Mouse (Mus musculus): ENCODE data around the gene Dusp8. TPM values are rescaled to one million over a fixed set of nuclear protein-coding genes. Genes with fewer than 3 reads are reported as not detected.

Dusp8 gene
- polyA plus RNA-seq, 1 experiment: 10.9 TPM

DNA sequence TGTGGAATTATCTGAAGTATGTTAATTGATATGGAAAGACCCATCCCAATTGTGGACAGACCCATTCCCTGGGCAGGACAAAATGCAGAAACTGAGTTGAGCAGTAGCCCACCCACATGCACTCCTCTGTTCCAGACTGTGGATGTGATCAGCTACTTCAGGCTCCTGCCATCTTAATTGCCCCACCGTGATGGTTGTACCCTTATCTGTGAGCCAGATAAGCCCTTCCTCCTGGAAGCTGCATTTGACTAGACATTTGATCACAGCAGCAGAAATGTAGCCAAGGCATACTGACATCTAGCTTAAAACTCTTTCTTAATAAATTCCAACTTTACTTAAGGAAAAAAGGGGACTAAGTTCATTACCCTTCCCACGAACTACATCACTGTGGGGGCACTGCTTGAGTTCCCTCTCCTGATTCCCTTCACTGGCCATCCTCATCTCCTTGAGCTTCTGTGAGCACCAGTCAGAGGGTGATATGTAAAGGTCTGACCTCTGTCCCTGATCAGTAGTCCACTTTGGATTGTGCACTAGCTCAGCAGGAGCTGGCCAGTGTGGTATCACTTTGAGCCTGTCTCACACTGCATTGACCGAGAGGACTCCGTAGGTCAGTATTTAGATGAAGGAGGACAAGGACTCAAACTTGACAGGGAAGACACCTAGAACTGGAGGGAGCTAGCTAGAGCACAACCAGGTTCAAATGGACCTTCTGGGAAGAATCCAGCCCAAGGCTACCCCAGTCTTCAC, 9.3 kb downstream of the Dusp8 start:
- no peak for DNase-seq (ENCODE audit: low read depth)

DNA sequence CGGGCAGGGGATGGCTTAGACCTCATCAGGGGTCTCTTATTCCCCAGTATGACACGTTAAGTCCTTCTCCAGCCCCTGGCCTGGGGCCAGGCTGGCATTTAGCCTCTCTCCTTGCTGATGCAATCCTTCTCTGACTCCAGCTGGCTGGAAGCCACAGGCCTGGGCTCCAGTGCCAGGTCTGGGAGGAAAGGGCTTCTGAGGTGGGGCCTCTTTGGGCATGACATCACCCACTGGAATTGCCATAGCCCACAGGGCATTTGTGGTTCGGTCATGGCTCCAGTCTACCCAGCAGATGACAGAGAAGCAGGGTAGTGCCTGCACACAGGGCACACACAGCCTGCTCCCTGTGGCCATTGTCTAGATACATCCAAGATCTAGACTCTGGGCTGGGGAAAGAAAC, 10.8 kb downstream of the Dusp8 start:
- DNase-seq (ENCODE audit: low read depth): no peak

DNA sequence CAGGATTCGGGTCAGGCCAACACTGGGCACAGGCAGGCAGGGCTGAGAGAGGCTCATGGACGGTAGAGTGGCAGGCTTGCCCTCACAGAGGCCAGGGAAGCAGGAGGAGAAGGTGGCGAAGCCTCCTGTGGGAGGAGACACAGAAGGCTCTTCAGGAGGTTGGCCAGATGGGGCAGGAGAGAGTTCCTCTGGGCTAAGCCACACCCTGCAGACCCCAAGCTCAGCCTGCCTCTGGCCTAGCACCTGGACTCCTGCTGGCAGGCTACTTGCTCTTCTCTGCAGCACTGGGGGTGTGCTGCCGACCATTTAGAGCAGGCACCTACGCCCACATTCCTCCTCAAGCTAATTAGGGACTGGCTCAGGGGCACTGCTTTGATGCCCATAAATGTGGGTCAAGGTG, 11.2 kb downstream of the Dusp8 start:
- DNase-seq (ENCODE audit: low read depth): no peak

DNA sequence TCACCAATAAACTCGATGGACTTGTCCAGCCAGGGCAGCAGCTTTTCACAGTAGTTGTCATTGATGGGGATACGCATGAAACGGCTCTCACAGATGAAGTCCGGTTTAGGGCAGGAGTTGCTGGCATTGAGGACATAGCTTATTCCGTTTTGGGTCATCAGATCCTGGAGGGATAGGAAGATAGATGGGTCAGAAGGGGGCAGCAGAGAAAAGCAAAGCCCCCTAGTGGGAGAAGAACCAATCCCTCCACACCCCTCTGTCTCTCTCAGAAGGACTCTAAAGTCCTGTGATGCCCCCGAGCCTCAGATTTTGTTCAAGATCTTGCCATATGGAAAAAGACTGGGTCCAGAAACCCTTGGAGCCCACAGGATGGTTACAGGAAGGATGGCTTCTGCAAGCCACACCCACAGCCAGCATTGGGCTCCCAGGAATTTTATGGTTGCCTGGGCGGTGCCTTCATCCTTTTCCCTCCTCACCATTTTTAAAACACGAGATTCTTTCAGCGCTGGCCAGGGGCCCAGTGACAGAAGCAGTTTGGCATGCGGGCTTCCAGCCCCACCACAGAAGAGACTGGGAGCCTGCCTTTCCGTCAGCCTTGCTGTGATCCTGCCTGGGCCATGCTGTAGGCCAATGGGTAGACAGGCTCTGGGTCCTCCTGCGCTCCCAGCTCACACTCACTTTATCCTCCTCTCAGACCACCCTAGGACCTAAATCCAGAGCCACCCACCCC, 11.9 kb downstream of the Dusp8 start:
- no peak for DNase-seq (ENCODE audit: low read depth)

DNA sequence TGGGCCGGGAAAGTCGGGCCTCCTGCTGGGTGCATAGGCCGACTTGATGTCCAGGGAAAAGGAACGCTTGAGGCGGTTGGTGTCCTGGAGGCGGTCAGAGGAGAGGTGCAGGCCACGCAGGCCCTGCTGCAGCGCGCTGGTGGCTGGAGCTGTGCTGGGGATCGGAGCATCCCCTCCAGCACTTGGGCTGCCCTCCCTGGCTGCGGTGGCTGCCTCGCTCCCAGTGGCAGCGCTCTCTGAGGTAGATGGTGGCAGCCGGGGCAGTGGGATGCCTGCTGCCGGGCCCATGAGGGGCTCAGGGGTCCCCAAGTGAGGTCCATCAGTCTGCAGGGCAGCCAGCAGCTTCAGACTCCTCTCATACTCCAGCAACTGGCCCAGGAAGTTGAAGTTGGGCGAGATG, 13.0 kb downstream of the Dusp8 start:
- no peak for DNase-seq (ENCODE audit: low read depth)

DNA sequence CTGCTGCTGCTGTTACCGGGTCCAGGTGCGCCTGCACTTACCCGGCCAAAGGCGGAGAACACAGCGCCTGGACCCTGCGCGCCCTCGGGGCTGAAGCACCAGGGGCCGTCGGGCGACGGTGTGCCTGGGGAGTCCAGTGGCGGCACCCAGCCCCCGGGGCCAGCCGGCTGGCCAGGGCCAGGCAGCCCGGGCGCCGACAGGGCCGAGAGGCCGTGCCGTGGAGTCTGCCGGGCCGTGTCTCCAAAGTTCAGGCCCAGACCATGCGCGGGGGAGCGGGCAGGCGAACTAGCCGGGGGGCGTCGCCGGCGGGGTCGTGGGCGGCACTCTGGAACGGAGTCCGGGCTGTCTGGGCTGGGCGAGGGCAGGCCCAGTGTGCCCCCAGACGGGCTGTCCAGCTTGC, 13.5 kb downstream of the Dusp8 start:
- DNase-seq (ENCODE audit: low read depth): no peak

DNA sequence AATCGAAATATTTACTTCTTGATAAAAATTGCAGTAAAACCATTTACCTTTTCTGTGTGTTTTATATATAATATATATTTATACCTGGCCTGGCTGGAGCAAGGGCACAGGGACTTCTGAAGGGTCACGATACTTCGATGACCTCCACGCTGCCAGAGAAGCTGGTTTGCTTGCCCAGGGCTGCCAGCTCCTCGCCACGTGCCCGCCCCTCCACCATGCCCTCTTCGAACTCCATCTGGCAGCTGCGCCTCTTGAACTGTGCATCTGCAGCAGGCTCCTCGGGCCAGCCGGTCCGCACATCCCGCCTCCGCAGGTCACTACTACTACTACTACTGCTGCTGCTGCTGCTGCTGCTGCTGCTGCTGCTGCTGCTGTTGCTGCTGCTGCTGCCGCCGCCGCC, 13.9 kb downstream of the Dusp8 start:
- DNase-seq (ENCODE audit: low read depth): no peak

DNA sequence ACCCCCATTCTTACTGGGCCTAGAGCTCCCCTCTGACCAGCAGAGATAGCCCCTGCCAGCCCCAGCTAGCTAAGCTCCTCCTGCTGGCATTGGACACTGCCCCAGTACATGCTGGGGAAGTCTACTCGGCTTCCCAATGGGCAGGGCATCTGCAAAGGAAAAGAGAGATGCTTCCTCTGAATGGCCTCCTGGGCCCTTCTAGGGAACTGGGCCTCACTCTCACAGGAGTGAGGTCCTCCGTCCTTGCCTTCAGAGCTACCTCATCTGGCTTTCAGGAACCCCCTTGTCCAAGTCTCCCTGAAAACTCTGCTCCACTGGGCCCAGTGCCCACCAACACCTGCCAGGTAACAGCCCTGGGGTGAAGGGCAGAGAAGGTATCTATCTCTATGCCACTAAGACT, 14.8 kb downstream of the Dusp8 start:
- no peak for DNase-seq (ENCODE audit: low read depth)

DNA sequence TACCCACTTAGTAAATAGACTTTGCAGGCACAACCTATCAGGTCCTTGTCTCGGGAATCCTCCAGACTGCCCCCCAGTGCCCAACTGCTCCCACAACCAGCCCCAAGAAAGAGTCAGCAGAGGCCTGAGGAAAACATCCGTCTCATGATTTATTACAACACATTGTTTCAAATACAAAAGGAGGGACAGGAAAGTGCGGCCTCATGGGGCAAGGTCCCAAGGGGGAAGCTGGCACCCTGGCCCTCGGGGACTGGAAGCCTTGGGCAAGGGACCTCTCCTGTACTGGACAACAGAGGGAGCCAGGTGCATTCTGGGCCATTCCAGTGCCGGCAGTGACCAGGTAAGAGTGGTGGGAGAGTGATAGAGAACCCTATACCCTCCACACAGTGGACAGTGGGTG, 16.3 kb downstream of the Dusp8 start:
- no peak for DNase-seq (ENCODE audit: low read depth)

DNA sequence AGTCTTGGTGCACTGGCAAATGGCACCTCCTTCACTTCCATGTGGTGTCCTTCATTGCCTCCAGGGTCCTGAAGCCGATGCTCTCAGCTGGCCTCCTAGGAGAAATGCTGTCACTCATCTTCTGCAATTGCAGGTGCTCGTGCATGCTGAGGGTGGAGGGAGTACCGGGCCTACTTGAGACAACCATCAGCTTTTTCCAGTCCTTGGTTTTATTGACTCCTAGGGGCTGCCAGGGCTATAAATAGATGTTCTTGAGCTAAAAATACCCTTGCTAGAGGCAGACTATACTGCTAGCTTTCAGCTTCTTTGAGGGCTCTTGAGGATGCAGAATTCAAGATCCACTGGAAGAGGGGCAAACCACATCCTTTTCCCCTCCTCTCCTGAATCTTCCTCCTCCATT, 18.5 kb downstream of the Dusp8 start:
- no peak for DNase-seq (ENCODE audit: low read depth)

DNA sequence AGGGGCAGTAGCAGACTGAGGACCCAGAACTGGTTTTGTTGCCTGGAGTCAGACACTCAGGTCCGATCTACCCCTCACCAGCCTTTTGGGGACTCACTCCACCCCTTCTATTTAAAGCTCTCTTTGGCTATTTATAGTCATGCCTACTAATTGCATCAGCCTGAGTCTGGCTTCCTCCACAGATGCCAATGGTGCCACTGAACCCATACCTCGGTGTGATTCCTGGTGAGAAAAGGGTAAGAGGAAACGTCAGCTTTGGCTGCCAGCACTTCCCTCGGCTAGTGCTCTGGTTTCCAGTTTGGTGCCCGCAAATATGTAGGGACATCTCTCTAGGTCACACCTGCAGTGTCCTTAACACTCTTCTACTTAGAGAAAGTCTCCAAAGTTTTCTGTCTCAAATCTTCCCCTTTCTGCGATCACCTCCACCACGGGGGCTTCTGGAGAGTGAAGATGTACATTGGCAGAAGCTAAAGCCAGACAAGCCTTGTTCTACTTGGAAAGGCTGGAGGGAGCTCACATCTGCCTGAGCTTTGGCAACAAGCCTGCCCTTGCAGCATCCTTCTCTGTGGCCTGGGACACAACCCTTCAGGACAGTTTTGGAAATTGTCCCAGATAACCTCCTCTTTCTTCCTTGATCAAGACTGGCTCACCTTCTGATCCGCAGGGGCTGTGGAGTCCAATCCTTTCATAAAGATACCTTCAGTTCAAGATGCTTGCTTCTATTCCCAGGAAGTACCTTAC, 21.3 kb downstream of the Dusp8 start:
- no peak for DNase-seq (ENCODE audit: low read depth)

DNA sequence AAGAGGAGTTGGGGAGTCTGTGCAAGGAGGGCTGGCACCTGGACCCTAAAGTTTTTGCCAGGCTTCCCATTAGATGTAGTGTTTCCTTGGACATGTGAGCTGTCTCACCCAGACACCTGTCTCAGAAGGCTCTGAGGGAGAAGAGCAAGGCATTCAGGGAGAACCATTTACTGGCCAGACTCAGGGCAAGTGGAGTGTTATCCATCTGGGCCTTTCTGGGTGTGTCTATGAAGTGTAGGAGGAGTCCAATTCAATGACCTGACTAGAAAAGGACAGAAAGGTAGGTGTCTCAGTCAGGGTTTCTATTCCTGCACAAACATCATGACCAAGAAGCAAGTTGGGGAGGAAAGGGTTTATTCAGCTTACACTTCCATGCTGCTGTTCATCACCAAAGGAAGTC, 23.9 kb downstream of the Dusp8 start:
- DNase-seq (ENCODE audit: low read depth): no peak

DNA sequence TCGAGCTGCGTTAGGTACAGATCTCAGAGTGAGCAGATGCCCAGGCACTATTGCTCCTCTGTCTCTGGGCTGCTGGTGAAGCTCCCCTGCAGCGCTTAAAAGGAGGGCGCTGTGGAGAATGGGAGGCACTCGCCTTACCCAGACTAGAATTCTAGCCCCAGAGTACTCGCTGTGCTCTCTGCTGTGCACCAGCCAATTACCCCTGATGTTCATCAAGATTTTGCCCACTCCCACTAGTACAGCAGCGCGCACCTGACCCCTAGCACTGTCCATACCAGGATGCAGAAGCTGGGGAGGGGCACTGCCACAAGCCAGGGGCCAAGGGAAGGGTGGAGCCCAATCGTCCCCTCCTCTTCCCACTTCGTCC, 24.4 kb downstream of the Dusp8 start:
- DNase-seq (ENCODE audit: low read depth): no peak

DNA sequence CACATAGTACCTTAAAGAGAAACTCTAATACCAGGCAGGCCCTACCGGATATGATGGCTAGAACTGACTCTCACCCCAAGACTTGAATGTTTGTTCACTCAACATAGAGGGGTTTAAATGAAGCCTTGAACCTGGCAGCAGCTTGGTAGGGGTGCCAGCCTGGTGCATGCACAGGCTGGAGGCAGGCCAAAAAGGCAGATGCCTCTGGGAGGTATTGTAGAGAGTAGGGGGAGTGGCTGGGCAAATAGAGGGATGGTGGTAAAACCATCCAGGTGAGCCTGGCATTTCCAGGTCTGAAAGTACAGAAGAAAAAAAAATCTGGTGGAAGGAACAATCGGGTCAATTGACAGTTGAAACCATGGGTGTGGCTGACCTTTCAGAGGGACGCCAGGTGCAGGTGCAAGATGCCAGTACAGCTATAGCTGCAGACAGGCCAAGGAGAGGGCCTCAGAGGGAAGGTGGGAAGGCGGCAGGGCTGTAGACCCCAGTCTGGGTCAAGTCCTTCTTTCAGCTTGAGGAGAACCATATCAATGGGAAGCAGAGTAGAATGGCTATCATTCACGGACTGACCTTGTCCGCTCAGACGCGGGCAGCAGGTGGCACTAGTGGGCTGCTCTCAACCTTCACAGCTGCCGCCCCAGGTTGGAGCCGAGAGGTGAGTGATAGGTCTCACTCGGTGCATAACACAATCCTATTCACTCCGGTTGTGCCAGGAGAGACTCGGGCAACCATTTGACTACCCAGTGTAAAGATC, 25.0 kb downstream of the Dusp8 start:
- no peak for DNase-seq (ENCODE audit: low read depth)

DNA sequence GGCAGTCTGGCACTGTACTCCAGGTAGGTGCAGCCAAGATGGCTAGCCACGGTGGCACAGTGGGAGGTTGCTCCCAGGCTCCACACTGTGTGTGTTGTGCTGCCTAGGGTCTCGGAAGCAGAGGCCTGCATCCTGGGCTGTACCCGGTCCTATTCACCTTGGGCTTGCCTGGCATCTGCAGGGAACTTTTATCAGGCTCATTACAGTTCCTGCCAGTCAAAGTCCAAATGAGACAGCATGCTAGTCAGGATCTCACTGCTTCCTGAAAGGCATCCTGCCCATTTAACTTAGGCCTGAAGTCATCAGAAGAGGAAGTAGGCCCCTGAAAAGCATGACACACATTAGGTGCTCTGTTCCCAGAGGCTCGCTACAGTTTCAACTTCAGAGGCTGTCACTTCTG, 27.2 kb downstream of the Dusp8 start:
- no peak for DNase-seq (ENCODE audit: low read depth)

DNA sequence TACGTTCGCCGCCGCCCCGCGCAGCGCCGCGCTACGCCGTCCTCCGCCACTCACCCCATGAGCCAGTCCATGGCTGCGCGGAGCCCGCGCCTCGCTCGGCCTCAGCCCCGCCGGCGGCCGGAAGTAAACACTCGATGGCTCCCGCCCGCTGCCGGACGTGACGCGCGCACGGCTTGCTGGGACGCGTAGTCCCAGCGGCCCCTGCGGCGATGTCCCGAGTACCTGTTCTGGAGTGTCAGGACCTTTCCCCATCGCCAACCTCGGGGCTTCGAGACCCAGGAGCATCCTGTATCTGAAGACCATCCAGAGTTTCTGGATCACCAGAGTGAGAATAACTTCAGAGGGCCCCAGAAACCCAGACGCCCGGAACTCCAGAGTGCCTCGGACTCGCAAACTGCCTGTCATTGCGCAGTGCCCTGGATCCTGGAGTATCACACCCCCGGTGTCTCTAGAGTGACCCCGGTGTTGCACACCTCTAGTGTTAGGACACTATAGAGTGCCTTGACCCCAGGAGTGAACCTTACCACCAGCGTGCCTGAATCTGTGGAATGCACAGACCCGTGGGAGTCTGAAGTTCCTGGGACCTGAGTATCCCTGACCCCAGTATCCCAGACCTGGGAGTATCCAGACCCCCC, 34.6 kb downstream of the Dusp8 start, which contains the start of gene Mob2:
TSS of gene Mob2 (minus strand) at position 135 of the 635 bp plus-strand sequence.
- no peak for DNase-seq (ENCODE audit: low read depth)

DNA sequence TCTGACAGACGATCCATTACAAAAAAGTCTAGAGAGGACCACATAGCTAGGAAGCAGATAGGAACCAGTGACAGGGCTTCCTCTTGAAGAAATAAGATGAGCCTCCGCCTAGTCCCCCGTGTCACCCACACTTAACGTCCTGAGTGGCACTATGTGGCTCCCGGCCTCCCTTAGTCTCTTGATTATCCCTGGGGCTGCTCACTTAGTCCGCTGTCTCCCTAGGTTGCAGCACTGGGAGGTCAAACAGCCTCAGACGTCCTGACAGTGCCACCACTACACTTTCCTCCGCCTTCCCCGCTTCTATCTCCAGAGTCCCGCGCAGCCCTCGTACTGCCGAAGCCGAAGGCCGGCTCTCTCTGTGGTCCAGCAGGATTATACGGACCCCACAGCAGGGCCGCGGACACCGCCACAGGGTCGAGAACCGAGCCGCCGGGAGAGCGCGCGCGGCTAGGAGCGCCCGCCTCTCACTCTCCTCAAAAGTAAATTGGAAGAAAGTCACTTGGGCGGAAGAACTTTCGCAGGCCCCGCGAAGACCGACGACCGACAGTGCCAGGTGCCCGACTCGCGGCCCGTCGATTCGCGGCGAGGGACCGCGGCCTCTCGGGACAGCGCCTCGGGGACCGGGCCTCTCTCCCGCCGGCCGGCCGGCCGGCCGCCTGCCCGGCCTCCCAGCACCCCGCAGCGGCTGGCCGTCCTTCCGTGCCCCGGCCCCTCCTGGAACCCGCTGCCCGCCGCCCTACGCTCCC, 35.3 kb downstream of the Dusp8 start:
- DNase-seq (ENCODE audit: low read depth): no peak

DNA sequence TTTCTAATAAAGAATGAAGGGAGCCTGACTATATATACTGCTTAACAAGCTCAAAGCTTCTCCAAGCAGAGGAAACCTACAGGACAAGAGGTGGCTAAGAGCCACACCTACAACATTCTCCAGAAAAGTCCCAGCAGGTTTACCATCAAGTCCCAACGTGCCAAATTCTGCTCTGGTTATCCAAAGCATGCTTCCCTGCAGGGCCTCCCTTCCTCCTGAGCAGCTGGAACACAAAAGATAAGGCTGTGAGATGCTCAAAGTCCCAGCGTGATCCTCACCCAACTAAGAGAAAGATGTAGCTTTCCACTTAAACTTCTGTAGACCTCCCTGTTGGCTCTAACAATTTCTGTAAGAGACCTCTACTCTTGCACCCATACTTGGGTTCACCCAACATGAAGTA, 36.6 kb downstream of the Dusp8 start:
- no peak for DNase-seq (ENCODE audit: low read depth)

DNA sequence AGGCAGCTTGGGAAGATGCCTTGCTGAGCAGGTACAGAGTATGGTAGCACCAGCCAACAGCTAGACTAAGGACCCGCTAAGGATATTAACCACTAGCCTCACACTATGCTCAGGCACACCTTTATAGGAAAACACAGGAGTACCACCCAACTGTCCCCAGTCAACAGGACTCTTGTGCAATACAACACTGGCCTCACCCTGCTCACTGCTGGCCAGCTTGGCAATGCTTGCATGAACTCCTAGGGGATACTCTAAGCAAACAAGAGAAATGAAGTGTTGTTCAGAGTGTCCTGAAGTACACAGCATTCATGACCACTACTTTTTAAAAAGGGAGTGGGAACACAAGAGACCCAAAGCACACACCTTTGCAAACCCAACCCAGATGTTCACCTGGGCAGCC, 38.5 kb downstream of the Dusp8 start:
- DNase-seq (ENCODE audit: low read depth): no peak

DNA sequence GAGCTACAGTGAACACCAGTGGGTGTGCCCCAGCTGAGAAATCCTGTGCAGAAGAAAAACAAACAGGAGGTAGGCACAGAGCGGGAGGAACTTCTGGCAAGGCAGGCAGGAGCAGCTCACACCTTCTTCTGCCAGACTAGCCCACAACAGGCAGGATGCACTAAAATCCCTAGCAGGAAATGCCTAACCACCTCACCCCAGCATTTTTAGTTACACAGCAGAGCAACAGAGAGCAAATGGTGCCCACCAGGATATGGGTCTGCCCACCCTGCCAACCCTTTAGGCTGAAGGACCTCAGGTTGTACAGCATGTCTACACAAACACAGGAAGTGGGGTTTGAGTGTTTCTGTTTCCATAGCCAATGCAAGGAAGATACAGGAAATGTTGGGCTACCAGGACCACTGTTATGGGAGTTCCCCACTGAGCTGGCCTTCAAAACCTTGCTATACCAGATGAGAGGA, 39.0 kb downstream of the Dusp8 start:
- DNase-seq (ENCODE audit: low read depth): no peak

DNA sequence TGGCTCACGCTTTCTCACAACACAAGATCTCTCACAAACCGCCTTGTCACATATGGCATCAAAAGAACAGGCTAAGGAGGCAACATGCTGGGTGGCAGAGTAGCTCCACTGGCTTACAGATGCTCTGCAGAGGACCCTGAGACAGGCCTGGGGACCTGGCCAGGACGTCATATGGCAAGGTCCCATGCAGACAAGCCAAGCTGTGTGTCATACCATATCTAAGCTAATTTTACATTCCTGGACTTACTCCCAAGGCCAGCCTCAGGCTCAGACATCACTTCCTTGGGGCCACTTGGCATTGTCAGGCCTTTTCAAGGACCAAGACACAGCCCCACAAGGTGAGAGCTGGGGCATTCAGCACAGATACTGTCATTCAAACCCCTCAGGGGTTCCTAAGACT, 40.2 kb downstream of the Dusp8 start:
- DNase-seq (ENCODE audit: low read depth): no peak
